Mouse (Mus musculus): ENCODE measurements around the gene Thyn1. TPM values are rescaled to one million over a fixed set of nuclear protein-coding genes. Genes with fewer than 3 reads are reported as not detected.

Gene Thyn1
- total RNA-seq, 2 experiments from 2014 or later, result 42.3 to 49.5 TPM

GRCm38 (mm10) chr9:27029828-27030762, 30.6 kb downstream of the Thyn1 start, which contains the start of the genes Vps26b and Ncapd3:
TSS of gene Vps26b (minus strand) at chr9:27030065.
TSS of gene Ncapd3 (plus strand) at chr9:27030175.
- DNase-seq, result peak; percentile 96

- DNase-seq, result no peak
Measured at GRCm38 (mm10) chr9:27030763-27031100, 31.2 kb downstream of the Thyn1 start.

- DNase-seq, result no peak
Measured at GRCm38 (mm10) chr9:27043892-27044291, 44.4 kb downstream of the Thyn1 start.

- DNase-seq, result no peak
Measured at GRCm38 (mm10) chr9:27049492-27049891, 50.0 kb downstream of the Thyn1 start.

Other genes starting within 250 kb of the Thyn1 start
- gene Glb1l2, start 193.2 kb upstream of the Thyn1 start, total RNA-seq (2021), result 10 to 100 TPM; 12.9 to 13.1 TPM
- gene Glb1l3, start 138.8 kb upstream of the Thyn1 start, total RNA-seq (2021), result 1 to 10 TPM in 1 of 2 experiments, under 1 TPM in 1; 0.67 to 1.7 TPM
- gene Gm1110, start 76.6 kb upstream of the Thyn1 start, total RNA-seq (2021), result not detected
- 10 to 100 TPM; 75.6 to 95.6 TPM for gene Acad8, start 144 bp upstream of the Thyn1 start, total RNA-seq (2021)
- gene Vps26b, start 30.4 kb downstream of the Thyn1 start, total RNA-seq (2021), result 10 to 100 TPM; 32.8 to 38.7 TPM
- gene Ncapd3, start 30.5 kb downstream of the Thyn1 start, total RNA-seq (2021), result 10 to 100 TPM; 19.2 to 26.0 TPM
- 10 to 100 TPM; 31.2 to 35.0 TPM for gene Jam3, start 155.7 kb downstream of the Thyn1 start, total RNA-seq (2021)

Measured in adrenal gland, postnatal 10 days (tissue).